Mouse (Mus musculus) liver (tissue): ENCODE measurements around the gene Jtb.
A peak's percentile ranks its signal among the peaks of the same experiment; 100 is the strongest.

Experiments
- DNase-seq: peaks from one replicate; pipeline ENCODE4 v3.0.0-alpha.2; 2020; ENCODE audit warnings: mixed read lengths

The Jtb gene

GRCm38 (mm10) chr3:90231507-90232333, at the start of gene Jtb:
Gene Jtb, plus strand, starts transcription at chr3:90231597.
- DNase-seq, result peak; percentile 90

- DNase-seq, result no peak
Observed at GRCm38 (mm10) chr3:90183581-90183980, 47.8 kb upstream of the Jtb start.

- no peak for DNase-seq
Observed at GRCm38 (mm10) chr3:90190859-90191510, 40.4 kb upstream of the Jtb start.

- no peak for DNase-seq
Observed at GRCm38 (mm10) chr3:90194759-90195158, 36.6 kb upstream of the Jtb start.

- no peak for DNase-seq
Observed at GRCm38 (mm10) chr3:90195644-90196043, 35.8 kb upstream of the Jtb start.

GRCm38 (mm10) chr3:90197548-90197947, 33.8 kb upstream of the Jtb start:
- DNase-seq, result no peak

GRCm38 (mm10) chr3:90202884-90203283, 28.5 kb upstream of the Jtb start:
- DNase-seq, result no peak

GRCm38 (mm10) chr3:90203619-90204018, 27.8 kb upstream of the Jtb start:
- no peak for DNase-seq

GRCm38 (mm10) chr3:90204582-90204981, 26.8 kb upstream of the Jtb start:
- no peak for DNase-seq

- no peak for DNase-seq
Observed at GRCm38 (mm10) chr3:90208662-90209061, 22.7 kb upstream of the Jtb start.

- no peak for DNase-seq
Observed at GRCm38 (mm10) chr3:90209908-90210566, 21.4 kb upstream of the Jtb start.

GRCm38 (mm10) chr3:90211475-90212398, 19.7 kb upstream of the Jtb start:
- no peak for DNase-seq

- no peak for DNase-seq
Observed at GRCm38 (mm10) chr3:90212723-90213122, 18.7 kb upstream of the Jtb start.

- DNase-seq, result peak; percentile 89
Observed at GRCm38 (mm10) chr3:90213377-90213866, 18.0 kb upstream of the Jtb start, which contains the start of the genes Rps27 and Rab13. Gene Rps27, minus strand, starts transcription at chr3:90213651. Gene Rab13, plus strand, starts transcription at chr3:90213695.

- peak; percentile 24 for DNase-seq
Observed at GRCm38 (mm10) chr3:90213956-90214684, 17.3 kb upstream of the Jtb start.

GRCm38 (mm10) chr3:90215825-90216380, 15.5 kb upstream of the Jtb start:
- no peak for DNase-seq

GRCm38 (mm10) chr3:90220088-90220487, 11.3 kb upstream of the Jtb start:
- peak; percentile 41 for DNase-seq

- peak; percentile 79 for DNase-seq
Observed at GRCm38 (mm10) chr3:90220531-90220951, 10.9 kb upstream of the Jtb start.

GRCm38 (mm10) chr3:90221123-90221522, 10.3 kb upstream of the Jtb start:
- DNase-seq, result no peak

- DNase-seq, result no peak
Observed at GRCm38 (mm10) chr3:90222455-90222854, 8.9 kb upstream of the Jtb start.

GRCm38 (mm10) chr3:90222941-90223340, 8.5 kb upstream of the Jtb start:
- DNase-seq, result no peak
